Mouse (Mus musculus): ENCODE measurements around the gene Supt4a. TPM values are rescaled to one million over a fixed set of nuclear protein-coding genes. Genes with fewer than 3 reads are reported as not detected.

The Supt4a gene
- polyA plus RNA-seq (2015; fragmentation: Nextera tagmentation; extraction: Ambion mirVana), result 160 and 164 TPM in 2 replicates

- Histone ChIP-seq H3K9ac (replicated peaks) (peak within 1 kb of the TSS; percentile 75), H3K4me3 (peak within 1 kb of the TSS; percentile 66), H3K27ac (replicated peaks) (peak within 1 kb of the TSS; percentile 87), H3K4me2 (replicated peaks) (peak within 1 kb of the TSS; percentile 90), H3K27me3 (no peaks in the 10 kb centered on the region), H3K4me1 (peaks cover 28% of the 10 kb centered on the region), H3K36me3 (peaks cover 27% of the 10 kb centered on the region), H3K9me3 (no peaks in the 10 kb centered on the region)
- WGBS, result under 1% methylated on average over 57 of the region's 57 CpGs
- ATAC-seq (replicated peaks), result peak; percentile 94
Measured at GRCm38 (mm10) chr11:87737175-87737740, at the start of gene Supt4a. Gene Supt4a (plus strand): TSS chr11:87737552.

DNA sequence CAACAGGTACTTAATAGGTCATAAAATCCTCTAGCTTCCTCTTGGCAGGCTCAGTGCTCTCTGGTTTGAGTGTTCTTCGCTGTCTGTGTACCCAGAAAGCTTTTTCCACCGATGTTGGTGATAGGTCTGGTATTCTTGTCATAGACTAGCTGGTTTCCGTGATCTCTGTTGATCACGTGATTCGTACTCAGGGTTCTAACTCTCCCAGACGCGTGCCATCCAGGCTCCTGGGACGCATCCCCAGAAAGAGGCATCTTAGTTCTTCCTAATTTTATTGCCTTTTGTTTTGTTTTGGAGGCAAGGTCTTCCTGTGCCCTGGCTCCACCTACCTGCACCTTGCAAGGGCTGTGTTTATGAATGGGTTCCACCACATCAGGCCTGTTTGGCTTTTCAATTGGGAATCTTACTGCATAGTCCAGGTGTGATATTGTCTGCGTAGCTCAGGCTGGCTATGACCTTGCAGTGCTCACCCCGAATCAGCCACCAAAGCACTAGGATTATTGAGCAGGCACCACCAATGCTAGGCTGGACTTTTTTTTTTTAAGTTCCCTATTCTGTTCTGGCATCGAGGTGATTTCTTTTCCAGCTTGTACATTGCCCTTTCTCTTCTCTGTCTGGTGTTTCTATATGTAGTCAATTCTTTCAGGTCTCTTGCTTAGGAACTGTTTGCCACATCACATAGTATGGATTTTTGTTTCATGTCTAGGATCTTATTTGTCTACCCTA, 48.7 kb upstream of the Supt4a start:
- H3K9ac ChIP-seq (replicated peaks), result no peak overlapping the region
- no peak for ATAC-seq (replicated peaks)
- H3K4me1 ChIP-seq, result peaks cover 11% of the 10 kb centered on the region
- H3K4me2 ChIP-seq (replicated peaks), result no peak overlapping the region
- H3K36me3 ChIP-seq, result no peaks in the 10 kb centered on the region
- H3K27ac ChIP-seq (replicated peaks), result no peak overlapping the region
- no peaks in the 10 kb centered on the region for H3K27me3 ChIP-seq
- WGBS, result 89% methylated on average over 11 of the region's 11 CpGs
- H3K4me3 ChIP-seq, result no peak overlapping the region
- H3K9me3 ChIP-seq, result no peaks in the 10 kb centered on the region

DNA sequence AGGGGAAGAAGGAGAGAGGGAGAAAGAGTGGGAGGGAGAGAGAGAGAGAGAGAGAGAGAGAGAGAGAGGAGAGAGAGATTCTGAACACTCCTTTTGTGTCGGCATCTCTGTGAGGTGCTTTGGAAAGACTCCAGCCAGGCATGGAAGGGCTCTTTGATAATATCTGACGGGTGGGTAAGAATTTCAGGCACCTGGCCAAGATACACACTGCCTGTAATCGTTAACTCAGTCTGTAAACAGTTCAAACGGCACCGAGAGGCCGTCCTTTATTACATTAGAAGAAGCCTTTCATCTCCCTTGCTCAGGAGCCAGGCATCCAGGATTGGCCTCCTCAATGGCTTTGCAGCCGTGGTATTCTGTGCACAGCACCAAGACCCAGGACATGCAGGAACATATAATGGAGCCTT, 47.9 kb upstream of the Supt4a start:
- Histone ChIP-seq H3K9ac (replicated peaks) (no peak overlapping the region), H3K27ac (replicated peaks) (peak overlapping the region; percentile 31; the same call in 1 of the 2 replicates), H3K27me3 (no peaks in the 10 kb centered on the region), H3K4me2 (replicated peaks) (no peak overlapping the region), H3K4me3 (no peak overlapping the region), H3K4me1 (peaks cover 11% of the 10 kb centered on the region), H3K36me3 (no peaks in the 10 kb centered on the region), H3K9me3 (no peaks in the 10 kb centered on the region)
- 7% methylated on average over 7 of the region's 7 CpGs for whole genome bisulfite sequencing
- ATAC-seq (replicated peaks), result no peak

DNA sequence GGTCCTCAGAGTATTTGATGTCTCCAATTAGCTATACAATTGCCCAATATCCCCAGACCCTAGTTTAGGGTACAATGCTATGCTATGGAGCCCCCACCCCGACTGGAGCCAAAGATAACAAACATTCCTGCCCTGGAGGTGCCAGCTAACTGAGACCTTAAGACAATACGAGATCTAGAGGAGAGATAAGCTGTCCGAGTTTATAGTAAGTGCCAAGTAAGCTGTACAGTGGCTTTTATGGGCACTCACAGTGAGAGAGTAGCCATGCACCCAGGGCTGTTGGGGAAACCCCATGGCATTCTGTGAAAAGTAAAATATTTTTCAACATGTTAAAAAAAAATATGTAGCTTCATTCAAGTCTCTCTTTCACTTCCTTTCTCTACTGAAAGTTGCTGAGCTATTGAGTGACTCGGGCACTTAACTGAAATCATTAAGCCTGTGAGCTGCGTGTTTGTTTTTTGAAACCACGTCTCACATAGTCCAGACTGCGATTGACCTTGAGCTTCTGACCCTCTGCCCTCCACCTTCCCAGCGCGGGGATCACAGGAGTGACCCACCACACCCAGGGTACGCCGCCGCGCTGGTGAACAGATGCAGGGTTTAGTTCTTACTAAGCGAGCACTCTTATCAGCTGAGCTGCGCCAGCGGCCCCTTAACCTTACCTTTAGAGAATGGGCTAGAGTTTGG, 47.2 kb upstream of the Supt4a start:
- no peaks in the 10 kb centered on the region for H3K36me3 ChIP-seq
- no peaks in the 10 kb centered on the region for H3K27me3 ChIP-seq
- H3K9me3 ChIP-seq, result no peaks in the 10 kb centered on the region
- ATAC-seq (replicated peaks), result no peak
- no peak overlapping the region for H3K9ac ChIP-seq (replicated peaks)
- WGBS, result 72% methylated on average over 16 of the region's 16 CpGs
- no peak overlapping the region for H3K4me3 ChIP-seq
- H3K4me2 ChIP-seq (replicated peaks), result no peak overlapping the region
- peak overlapping the region; percentile 31 for H3K27ac ChIP-seq (replicated peaks)
- H3K4me1 ChIP-seq, result peaks cover 11% of the 10 kb centered on the region

DNA sequence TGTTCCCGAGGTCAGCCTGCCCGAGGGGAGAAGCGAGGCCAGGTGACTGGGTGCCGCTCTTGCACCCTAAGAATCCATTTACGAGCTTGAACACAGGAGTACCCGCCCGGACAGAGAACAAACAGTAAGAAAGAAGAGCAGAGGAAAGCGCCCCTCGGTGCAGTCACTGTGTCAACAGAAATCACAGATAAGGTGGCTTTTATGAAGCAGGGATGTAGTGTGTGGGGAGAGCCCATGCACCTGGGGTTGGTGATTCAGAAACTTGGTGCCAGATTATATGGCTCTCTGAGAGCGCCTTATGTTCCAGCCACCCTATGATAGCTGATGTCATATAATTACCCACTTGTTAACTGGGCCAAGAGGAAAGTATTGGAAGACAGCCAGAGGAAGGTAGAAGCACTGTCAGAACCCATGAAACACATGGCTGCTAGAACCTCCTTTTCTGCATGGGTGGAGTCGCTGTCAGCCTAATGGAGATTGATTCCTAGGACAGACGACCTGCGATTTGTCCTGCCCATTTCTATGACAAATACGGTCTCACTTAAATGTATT, 40.1 kb upstream of the Supt4a start:
- no peak overlapping the region for H3K4me2 ChIP-seq (replicated peaks)
- no peaks in the 10 kb centered on the region for H3K9me3 ChIP-seq
- no peak overlapping the region for H3K4me3 ChIP-seq
- no peaks in the 10 kb centered on the region for H3K36me3 ChIP-seq
- no peaks in the 10 kb centered on the region for H3K4me1 ChIP-seq
- H3K9ac ChIP-seq (replicated peaks), result no peak overlapping the region
- no peaks in the 10 kb centered on the region for H3K27me3 ChIP-seq
- ATAC-seq (replicated peaks), result no peak
- no peak overlapping the region for H3K27ac ChIP-seq (replicated peaks)
- WGBS, result 89% methylated on average over 14 of the region's 14 CpGs

DNA sequence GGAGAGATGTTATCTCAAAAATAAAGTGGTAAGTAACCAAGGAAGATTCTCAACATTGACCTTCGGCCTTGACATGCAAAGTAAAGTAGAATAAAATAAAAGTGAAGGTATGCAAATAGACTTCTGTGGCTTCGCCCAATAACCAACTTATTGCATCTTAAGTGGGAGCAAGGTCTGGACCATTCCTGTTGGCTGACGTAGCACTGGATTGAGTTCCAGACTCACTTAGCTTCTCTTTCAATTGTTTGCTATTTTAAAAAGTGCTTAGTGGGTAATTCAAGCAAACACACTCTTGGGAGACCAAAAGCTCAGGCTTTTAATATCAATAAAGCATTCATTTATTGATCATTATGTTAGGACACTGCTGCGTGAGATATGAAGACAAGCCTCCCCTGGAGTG, 39.2 kb upstream of the Supt4a start:
- H3K36me3 ChIP-seq, result no peaks in the 10 kb centered on the region
- H3K4me1 ChIP-seq, result no peaks in the 10 kb centered on the region
- 86% methylated on average over 4 of the region's 4 CpGs for WGBS
- no peaks in the 10 kb centered on the region for H3K27me3 ChIP-seq
- H3K9me3 ChIP-seq, result no peaks in the 10 kb centered on the region
- H3K9ac ChIP-seq (replicated peaks), result no peak overlapping the region
- H3K4me3 ChIP-seq, result no peak overlapping the region
- ATAC-seq (replicated peaks), result no peak
- H3K27ac ChIP-seq (replicated peaks), result no peak overlapping the region
- no peak overlapping the region for H3K4me2 ChIP-seq (replicated peaks)

GRCm38 (mm10) chr11:87701108-87701507, 36.2 kb upstream of the Supt4a start:
- Histone ChIP-seq H3K4me3 (no peak overlapping the region), H3K4me1 (no peaks in the 10 kb centered on the region), H3K27me3 (no peaks in the 10 kb centered on the region), H3K9ac (replicated peaks) (no peak overlapping the region), H3K4me2 (replicated peaks) (no peak overlapping the region), H3K9me3 (no peaks in the 10 kb centered on the region), H3K27ac (replicated peaks) (no peak overlapping the region), H3K36me3 (no peaks in the 10 kb centered on the region)
- ATAC-seq (replicated peaks), result no peak
- 88% methylated on average over 6 of the region's 6 CpGs for WGBS

GRCm38 (mm10) chr11:87701877-87702620, 35.3 kb upstream of the Supt4a start:
- H3K9me3 ChIP-seq, result no peaks in the 10 kb centered on the region
- no peak for ATAC-seq (replicated peaks)
- no peaks in the 10 kb centered on the region for H3K27me3 ChIP-seq
- H3K4me3 ChIP-seq, result no peak overlapping the region
- WGBS, result 83% methylated on average over 14 of the region's 14 CpGs
- H3K4me2 ChIP-seq (replicated peaks), result no peak overlapping the region
- no peak overlapping the region for H3K9ac ChIP-seq (replicated peaks)
- H3K36me3 ChIP-seq, result no peaks in the 10 kb centered on the region
- H3K4me1 ChIP-seq, result no peaks in the 10 kb centered on the region
- no peak overlapping the region for H3K27ac ChIP-seq (replicated peaks)

- H3K36me3 ChIP-seq, result no peaks in the 10 kb centered on the region
- no peaks in the 10 kb centered on the region for H3K27me3 ChIP-seq
- no peak overlapping the region for H3K27ac ChIP-seq (replicated peaks)
- no peak for ATAC-seq (replicated peaks)
- H3K4me3 ChIP-seq, result no peak overlapping the region
- no peaks in the 10 kb centered on the region for H3K9me3 ChIP-seq
- no peak overlapping the region for H3K4me2 ChIP-seq (replicated peaks)
- H3K9ac ChIP-seq (replicated peaks), result no peak overlapping the region
- 88% methylated on average over 5 of the region's 5 CpGs for WGBS
- H3K4me1 ChIP-seq, result no peaks in the 10 kb centered on the region
Measured at GRCm38 (mm10) chr11:87703654-87704053, 33.7 kb upstream of the Supt4a start.

DNA sequence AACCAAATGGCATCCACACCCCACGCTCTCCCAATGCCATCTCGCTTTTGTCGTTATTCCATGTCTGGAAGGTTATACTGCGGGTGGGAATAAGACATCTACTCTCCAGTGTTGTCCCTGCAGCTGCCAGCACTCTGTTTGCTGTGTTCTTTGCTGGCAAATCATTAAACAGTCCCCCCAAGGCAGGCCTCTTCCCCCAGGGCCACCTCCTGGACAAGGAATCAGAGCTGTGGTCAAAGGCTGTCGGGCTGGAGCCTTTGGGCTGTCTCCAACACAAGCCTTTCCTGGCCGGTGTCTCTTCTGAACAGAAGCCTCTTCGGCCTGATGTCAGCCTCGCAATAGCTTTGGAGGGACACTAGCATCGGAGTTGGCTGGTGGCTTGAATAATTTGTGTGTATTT, 33.1 kb upstream of the Supt4a start:
- H3K36me3 ChIP-seq, result no peaks in the 10 kb centered on the region
- no peak overlapping the region for H3K4me3 ChIP-seq
- no peak for ATAC-seq (replicated peaks)
- no peaks in the 10 kb centered on the region for H3K4me1 ChIP-seq
- 89% methylated on average over 9 of the region's 9 CpGs for whole genome bisulfite sequencing
- no peak overlapping the region for H3K27ac ChIP-seq (replicated peaks)
- no peak overlapping the region for H3K9ac ChIP-seq (replicated peaks)
- H3K9me3 ChIP-seq, result no peaks in the 10 kb centered on the region
- H3K4me2 ChIP-seq (replicated peaks), result no peak overlapping the region
- no peaks in the 10 kb centered on the region for H3K27me3 ChIP-seq

GRCm38 (mm10) chr11:87707570-87707969, 29.8 kb upstream of the Supt4a start:
- Histone ChIP-seq H3K4me3 (no peak overlapping the region), H3K27me3 (no peaks in the 10 kb centered on the region), H3K4me1 (peaks cover 10% of the 10 kb centered on the region), H3K36me3 (no peaks in the 10 kb centered on the region), H3K9ac (replicated peaks) (no peak overlapping the region), H3K27ac (replicated peaks) (no peak overlapping the region), H3K9me3 (no peaks in the 10 kb centered on the region), H3K4me2 (replicated peaks) (no peak overlapping the region)
- no peak for ATAC-seq (replicated peaks)
- WGBS, result 38% methylated on average over 8 of the region's 8 CpGs

DNA sequence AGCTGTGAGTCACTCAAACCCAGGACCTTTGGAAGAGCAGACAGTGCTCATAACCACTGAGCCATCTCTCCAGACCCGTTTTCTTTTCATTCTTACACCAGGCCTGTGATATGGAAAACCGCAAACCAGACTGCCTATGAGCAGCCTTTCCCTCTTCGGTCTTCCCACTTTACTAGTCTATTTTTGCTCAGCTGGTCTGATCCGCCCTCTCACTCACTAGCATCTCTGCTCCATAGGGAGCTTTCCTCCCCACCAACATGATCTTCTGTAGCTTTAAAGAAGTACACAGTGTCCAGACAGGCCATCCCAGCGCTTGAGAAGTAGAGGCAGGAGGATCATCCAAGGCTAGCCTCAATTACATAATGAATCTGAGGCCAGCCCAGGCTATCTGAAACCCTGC, 28.4 kb upstream of the Supt4a start:
- H3K36me3 ChIP-seq, result no peaks in the 10 kb centered on the region

More for the DNA sequence above, 28.4 kb upstream of the Supt4a start:
- no peak overlapping the region for H3K27ac ChIP-seq (replicated peaks)
- H3K4me1 ChIP-seq, result peaks cover 10% of the 10 kb centered on the region
- H3K9ac ChIP-seq (replicated peaks), result no peak overlapping the region
- no peak overlapping the region for H3K4me2 ChIP-seq (replicated peaks)
- no peak for ATAC-seq (replicated peaks)
- 84% methylated on average over 5 of the region's 5 CpGs for WGBS
- H3K4me3 ChIP-seq, result no peak overlapping the region
- H3K9me3 ChIP-seq, result no peaks in the 10 kb centered on the region
- H3K27me3 ChIP-seq, result no peaks in the 10 kb centered on the region

All from forebrain, embryonic 15.5 days (tissue).